Mouse (Mus musculus) bone marrow macrophage, adult 2 months (primary cell): ENCODE results near the gene Bbs12.

ENCODE experiments used
- CTCF ChIP-seq: IDR thresholded peaks from 2 replicates; pipeline ENCODE4 v1.5.1; 2012; ENCODE audit warnings: low read depth, mild to moderate bottlenecking, low read length, moderate library complexity
- POLR2A ChIP-seq: IDR thresholded peaks from 2 replicates; pipeline ENCODE4 v1.6.1; 2012; ENCODE audit warnings: mild to moderate bottlenecking, low read depth, low read length, borderline replicate concordance

DNA sequence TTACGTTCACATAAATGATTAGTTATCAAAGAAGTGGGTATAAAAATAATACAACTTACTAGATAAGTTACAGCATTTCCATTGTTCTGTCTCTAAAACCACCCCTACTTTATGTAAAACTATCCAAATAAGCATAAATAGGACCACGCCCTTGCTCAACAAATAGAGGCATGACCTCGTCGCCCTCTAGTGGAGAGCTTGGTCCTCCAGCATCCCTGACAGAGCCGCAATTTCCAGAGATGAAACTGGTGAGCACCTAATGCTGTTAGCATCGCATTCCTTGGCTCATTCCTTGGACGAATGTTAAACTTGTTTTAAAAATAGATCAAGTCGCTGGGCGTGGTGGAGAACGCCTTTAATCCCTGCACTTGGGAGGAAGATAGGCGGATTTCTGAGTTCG is 9.7 kb upstream of the Bbs12 start:
- peak; percentile 76 for TF ChIP-seq CTCF
- TF ChIP-seq POLR2A, result no peak
